Mouse (Mus musculus) liver, postnatal 0 days (tissue): Measurements from ENCODE around the gene Gzmg.

ENCODE experiments used
- CTCF ChIP-seq: sonication (generic); IDR thresholded peaks from 2 replicates; pipeline ENCODE4 v1.5.1; 2016; ENCODE audit warnings: antibody characterized with exemption, low read depth
- EP300 ChIP-seq: IDR thresholded peaks from 2 replicates; pipeline ENCODE4 v1.6.1; 2016; ENCODE audit warnings: antibody characterized with exemption, low read depth, mild to moderate bottlenecking

DNA sequence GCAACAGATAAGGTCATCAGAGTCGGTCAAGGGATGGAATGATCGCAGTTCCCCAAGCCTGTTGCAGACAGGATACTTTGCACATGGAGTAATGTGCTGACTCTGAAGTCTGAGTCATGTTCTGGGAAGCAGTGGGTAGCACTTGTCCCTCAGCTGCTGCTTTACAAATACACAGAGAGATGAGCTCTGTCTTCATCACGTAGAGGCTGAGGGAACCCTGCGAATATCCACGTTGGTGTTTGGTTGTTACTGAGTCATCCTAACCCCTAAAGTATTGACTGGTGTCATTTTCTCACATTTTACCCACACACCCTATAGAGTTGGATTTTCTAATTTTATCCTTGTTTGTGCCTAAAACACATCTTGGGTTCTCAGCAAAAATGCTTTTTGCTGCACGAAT lies 8.6 kb upstream of the Gzmg start:
- TF ChIP-seq CTCF = no peak
- TF ChIP-seq EP300 = no peak
